Mouse (Mus musculus): ENCODE measurements at regions not wholly inside any gene's neighbourhood (a gene's known extent, or its start where the extent isn't known, plus 50 kb on each side); places are given as distances from the start of the nearest gene placed in this dataset.

DNA sequence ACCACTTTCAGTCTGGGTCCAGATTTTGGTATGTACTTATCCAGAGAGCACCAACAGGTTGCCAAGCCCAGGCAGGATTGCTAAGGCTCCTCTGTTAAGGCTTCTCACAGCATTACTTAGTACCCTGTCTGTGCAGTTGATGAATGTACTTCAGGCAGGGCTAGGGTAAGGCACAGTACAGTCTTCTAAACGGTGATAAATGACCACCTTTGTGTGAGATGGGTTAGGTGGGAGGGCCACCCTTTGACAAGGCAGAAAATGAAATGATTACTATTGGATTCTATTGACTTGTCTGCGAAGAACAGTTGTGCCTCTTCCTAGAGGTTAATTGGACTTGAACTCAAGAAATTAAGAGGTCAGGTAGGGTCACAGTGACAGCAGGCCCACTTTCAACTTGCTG is 594.4 kb upstream of the Itga1 start:
- in situ Hi-C loops (cut with MboI; ENCODE audit: low pct_ligation_motif_present, low pct_unique_long_range_greater_than_20kb, low sequenced_read_pairs) = no loop called here
- Histone ChIP-seq H3K36me3 (replicated peaks in 1 of 2; ENCODE audit: control insufficient read depth in 1 of 2, insufficient read depth in 1 of 2, low read length in 1 of 2) (no peaks in the 10 kb centered on the region), H3K27ac (ENCODE audit: insufficient read depth, low read depth) (no peak overlapping the region), H3K4me1 (ENCODE audit: control insufficient read depth in 1 of 2, insufficient read depth in 2 of 2) (no peaks in the 10 kb centered on the region), H3K4me3 (replicated peaks in 1 of 3; ENCODE audit: low read depth in 2 of 3, low read length in 2 of 3, poor library complexity in 1 of 3) (no peak overlapping the region), H3K9me3 (replicated peaks; ENCODE audit: low read length) (peaks cover 29% of the 10 kb centered on the region), H3K9ac (ENCODE audit: insufficient read depth, low read depth) (no peak overlapping the region), H3K4me2 (ENCODE audit: insufficient read depth, low read depth, poor library complexity, severe bottlenecking) (no peak overlapping the region), H3K79me2 (replicated peaks; ENCODE audit: control insufficient read depth, extremely low read depth, insufficient read depth, poor library complexity, severe bottlenecking) (no peaks in the 10 kb centered on the region), H3K27me3 (replicated peaks) (no peaks in the 10 kb centered on the region)
- dilution Hi-C loops (cut with MboI; ENCODE audit: extremely low pct_ligation_motif_present, extremely low pct_unique_long_range_greater_than_20kb, low sequenced_read_pairs) = no loop called here
- TF ChIP-seq SIN3A (IDR thresholded peaks at IDR 0.05; ENCODE audit: low read length) (no peak), SMC3 (IDR thresholded peaks at IDR 0.05; ENCODE audit: low read depth, low read length) (no peak), UBTF (IDR thresholded peaks at IDR 0.05; ENCODE audit: low read depth, low read length) (no peak), USF1 (IDR thresholded peaks at IDR 0.05; ENCODE audit: low read depth, low read length) (no peak), ETS1 (conservative IDR thresholded peaks at IDR 0.05; ENCODE audit: low read depth, low read length) (no peak), GABPA (IDR thresholded peaks at IDR 0.05; ENCODE audit: insufficient replicate concordance, low read depth, low read length) (no peak), JUN (IDR thresholded peaks at IDR 0.05; ENCODE audit: insufficient read depth, low read depth, low read length) (no peak), MAFK (IDR thresholded peaks at IDR 0.05; ENCODE audit: insufficient replicate concordance, low read length) (no peak), JUND (conservative IDR thresholded peaks at IDR 0.05; ENCODE audit: low read depth, low read length) (no peak)
- DNase-seq (ENCODE audit: extremely low read depth) = no peak

- H3K79me2 ChIP-seq (replicated peaks; ENCODE audit: control insufficient read depth, extremely low read depth, insufficient read depth, poor library complexity, severe bottlenecking) = no peaks in the 10 kb centered on the region
- TF ChIP-seq ZC3H11A (IDR thresholded peaks at IDR 0.05; ENCODE audit: low read depth, low read length) (no peak), CHD1 (IDR thresholded peaks at IDR 0.05; ENCODE audit: low read depth, low read length) (no peak), HCFC1 (IDR thresholded peaks at IDR 0.05; ENCODE audit: low read depth, low read length) (no peak), USF1 (IDR thresholded peaks at IDR 0.05; ENCODE audit: low read depth, low read length) (no peak), POLR2AphosphoS2 (IDR thresholded peaks at IDR 0.05; ENCODE audit: low read depth, low read length) (no peak), POLR2A (IDR thresholded peaks at IDR 0.05; ENCODE audit: low read depth, low read length) (no peak), NRF1 (IDR thresholded peaks at IDR 0.05; ENCODE audit: low read depth, low read length) (no peak), BHLHE40 (IDR thresholded peaks at IDR 0.05; ENCODE audit: low read depth, low read length) (no peak), JUN (IDR thresholded peaks at IDR 0.05; ENCODE audit: insufficient read depth, low read depth, low read length) (no peak), SIN3A (IDR thresholded peaks at IDR 0.05; ENCODE audit: low read length) (no peak)
- H3K36me3 ChIP-seq (replicated peaks in 1 of 2; ENCODE audit: control insufficient read depth in 1 of 2, insufficient read depth in 1 of 2, low read length in 1 of 2) = no peaks in the 10 kb centered on the region
- no peak overlapping the region for H3K4me3 ChIP-seq (replicated peaks in 1 of 3; ENCODE audit: low read depth in 2 of 3, low read length in 2 of 3, poor library complexity in 1 of 3)
- H3K27ac ChIP-seq (ENCODE audit: insufficient read depth, low read depth) = no peak overlapping the region
- no peak overlapping the region for H3K4me2 ChIP-seq (ENCODE audit: insufficient read depth, low read depth, poor library complexity, severe bottlenecking)
- no peak for DNase-seq (ENCODE audit: extremely low read depth)
- in situ Hi-C loops (cut with MboI; ENCODE audit: low pct_ligation_motif_present, low pct_unique_long_range_greater_than_20kb, low sequenced_read_pairs) (no loop called here), dilution Hi-C loops (cut with MboI; ENCODE audit: extremely low pct_ligation_motif_present, extremely low pct_unique_long_range_greater_than_20kb, low sequenced_read_pairs) (no loop called here)
- H3K9ac ChIP-seq (ENCODE audit: insufficient read depth, low read depth) = no peak overlapping the region
- no peaks in the 10 kb centered on the region for H3K4me1 ChIP-seq (ENCODE audit: control insufficient read depth in 1 of 2, insufficient read depth in 2 of 2)
- no peaks in the 10 kb centered on the region for H3K27me3 ChIP-seq (replicated peaks)
- peaks cover 19% of the 10 kb centered on the region for H3K9me3 ChIP-seq (replicated peaks; ENCODE audit: low read length)
These were observed 585.7 kb upstream of the Itga1 start for GRCm38 (mm10) chr13:115687426-115687825.
